Mouse (Mus musculus) cortical plate, adult 2 months (tissue): Measurements from ENCODE around the gene Dbil5. TPM values are rescaled to one million over a fixed set of nuclear protein-coding genes. Genes with fewer than 3 reads are reported as not detected.

Experiments used
- H3K27ac ChIP-seq: fragments of 200-500 bp; 2 replicates; pipeline ENCODE4 v1.5.1; 2012; ENCODE audit warnings: low read length, control low read depth, inconsistent platforms; ENCODE audit not compliant: insufficient read depth
- H3K4me1 ChIP-seq: fragments of 200-500 bp; 2 replicates; pipeline ENCODE4 v1.6.1; 2011; ENCODE audit warnings: low read length; ENCODE audit not compliant: control insufficient read depth, insufficient read depth
- H3K4me3 ChIP-seq: fragments of 200-500 bp; 2 replicates; pipeline ENCODE4 v1.5.1; 2011; ENCODE audit warnings: mild to moderate bottlenecking, low read length, control low read depth; ENCODE audit not compliant: insufficient read depth
- CTCF ChIP-seq: fragments of 200-500 bp; IDR thresholded peaks from 2 replicates; pipeline ENCODE4 v1.5.1; 2011; ENCODE audit warnings: mild to moderate bottlenecking, control low read depth, low read length; ENCODE audit not compliant: insufficient read depth; ENCODE audit errors: extremely low read depth
- POLR2A ChIP-seq: fragments of 200-500 bp; IDR thresholded peaks from 2 replicates; pipeline ENCODE4 v1.6.1; 2011; ENCODE audit warnings: mild to moderate bottlenecking, low read length, control low read depth; ENCODE audit not compliant: insufficient read depth; ENCODE audit errors: extremely low read depth
- polyA plus RNA-seq: library from polyadenylated mRNA; depleted of rRNA; stranded (reverse); fragments of >200 nt; gene quantifications from 2 replicates; pipeline ENCODE4 v1.2.3, GENCODE M21; 2012; rRNA removed

The Dbil5 gene
- polyA plus RNA-seq, 1 experiment: 1.9 TPM

DNA sequence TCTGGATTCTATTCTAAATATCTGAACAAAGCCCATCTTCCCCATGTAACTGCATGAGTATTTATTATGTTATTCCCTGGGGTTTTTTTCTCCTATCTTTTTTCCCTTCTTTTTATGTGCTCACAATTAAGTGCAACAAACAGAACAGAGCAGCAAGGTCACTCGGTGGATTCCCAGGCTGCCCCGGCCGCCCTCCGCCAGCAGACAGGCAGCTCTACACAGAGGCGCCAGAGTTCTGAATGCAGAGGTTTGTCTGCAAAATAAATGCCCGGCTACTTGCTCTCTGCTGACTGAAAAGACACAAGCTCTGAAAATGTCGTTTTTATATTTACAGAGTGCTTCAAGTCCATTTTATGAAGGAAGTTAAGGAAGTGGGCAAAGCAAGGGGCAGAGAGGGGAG, 50.1 kb downstream of the Dbil5 start:
- Histone ChIP-seq H3K4me3 (no peak overlapping the region), H3K4me1 (no peaks in the 10 kb centered on the region), H3K27ac (no peak overlapping the region)
- TF ChIP-seq CTCF (no peak), POLR2A (no peak)

GRCm38 (mm10) chr11:76268001-76268459, 50.6 kb downstream of the Dbil5 start:
- no peak overlapping the region for H3K4me3 ChIP-seq
- no peaks in the 10 kb centered on the region for H3K4me1 ChIP-seq
- TF ChIP-seq CTCF: no peak
- no peak for TF ChIP-seq POLR2A
- H3K27ac ChIP-seq: no peak overlapping the region

Other genes with a start within 250 kb of the Dbil5 start
- 9.3 and 10.0 TPM in 2 replicates for gene 1700016K19Rik, start 217.7 kb upstream of the Dbil5 start, polyA plus RNA-seq
- 8.1 and 8.9 TPM in 2 replicates for gene Rflnb, start 189.8 kb upstream of the Dbil5 start, polyA plus RNA-seq
- gene Vps53, start 38.0 kb upstream of the Dbil5 start, polyA plus RNA-seq: 56.6 and 57.4 TPM in 2 replicates
- gene Fam57a, start 37.9 kb upstream of the Dbil5 start, polyA plus RNA-seq: 28.6 and 32.3 TPM in 2 replicates
- gene Gemin4, start 56 bp downstream of the Dbil5 start, polyA plus RNA-seq: 5.8 and 6.6 TPM in 2 replicates
- gene Mrm3, start 26.1 kb downstream of the Dbil5 start, polyA plus RNA-seq: 15.0 and 17.0 TPM in 2 replicates
- 38.6 and 41.7 TPM in 2 replicates for gene Glod4, start 26.1 kb downstream of the Dbil5 start, polyA plus RNA-seq
- gene Nxn, start 181.5 kb downstream of the Dbil5 start, polyA plus RNA-seq: 8.0 and 9.2 TPM in 2 replicates
- 28.3 and 28.7 TPM in 2 replicates for gene Timm22, start 189.3 kb downstream of the Dbil5 start, polyA plus RNA-seq